Mouse (Mus musculus): ENCODE data around the gene Stpg1. TPM values are rescaled to one million over a fixed set of nuclear protein-coding genes. Genes with fewer than 3 reads are reported as not detected.
A peak's percentile ranks its signal among the peaks of the same experiment; 100 is the strongest.

Stpg1 gene
- polyA plus RNA-seq, 1 experiment from 2014 or later = 0.34 TPM

DNA sequence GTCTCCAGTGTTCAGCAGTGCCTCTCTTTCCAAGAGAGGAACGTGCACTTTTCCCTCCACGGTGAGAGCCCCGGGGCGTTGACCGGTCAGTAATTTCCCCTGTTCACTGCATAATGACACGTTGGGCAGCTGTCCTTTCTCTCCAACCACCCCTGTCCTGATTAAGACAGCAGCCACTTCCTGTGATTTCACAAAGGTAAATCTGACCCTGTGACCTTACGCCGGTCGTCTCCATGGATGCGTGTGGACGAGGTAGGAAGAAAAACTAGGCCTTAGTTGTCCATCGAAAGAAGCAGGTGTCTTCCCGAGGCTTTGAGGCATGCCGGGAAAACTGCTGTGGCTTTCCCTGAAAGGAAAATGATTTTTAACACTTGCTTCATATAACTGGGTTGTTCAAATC is 20.3 kb downstream of the Stpg1 start:
- Histone ChIP-seq H3K4me1 (replicated peaks) (no peaks in the 10 kb centered on the region), H3K4me3 (no peak overlapping the region), H3K9ac (no peak overlapping the region), H3K4me2 (no peak overlapping the region), H3K9me3 (no peaks in the 10 kb centered on the region), H3K27ac (replicated peaks) (no peak overlapping the region), H3K36me3 (no peaks in the 10 kb centered on the region), H3K27me3 (no peaks in the 10 kb centered on the region)
- no peak for ATAC-seq (ENCODE audit: low FRiP score, low read depth)
- WGBS = 67% methylated on average over 14 of the region's 14 CpGs

- H3K9me3 ChIP-seq = no peaks in the 10 kb centered on the region
- no peak overlapping the region for H3K4me3 ChIP-seq
- no peaks in the 10 kb centered on the region for H3K27me3 ChIP-seq
- 52% methylated on average over 15 of the region's 15 CpGs for WGBS
- H3K27ac ChIP-seq (replicated peaks) = no peak overlapping the region
- no peaks in the 10 kb centered on the region for H3K4me1 ChIP-seq (replicated peaks)
- no peak overlapping the region for H3K9ac ChIP-seq
- ATAC-seq (ENCODE audit: low FRiP score, low read depth) = no peak
- no peaks in the 10 kb centered on the region for H3K36me3 ChIP-seq
- no peak overlapping the region for H3K4me2 ChIP-seq
These were observed 22.0 kb downstream of the Stpg1 start for GRCm38 (mm10) chr4:135516351-135517316.

GRCm38 (mm10) chr4:135518135-135518534 is 23.5 kb downstream of the Stpg1 start:
- no peak for ATAC-seq (ENCODE audit: low FRiP score, low read depth)
- H3K4me1 ChIP-seq (replicated peaks) = no peaks in the 10 kb centered on the region
- WGBS = 85% methylated on average over 12 of the region's 12 CpGs
- H3K36me3 ChIP-seq = no peaks in the 10 kb centered on the region
- 0 out of 2 replicates have a peak, but pooled peaks cover 4% of the 10 kb centered on the region for H3K27me3 ChIP-seq
- H3K9ac ChIP-seq = no peak overlapping the region
- H3K4me3 ChIP-seq = no peak overlapping the region
- H3K9me3 ChIP-seq = no peaks in the 10 kb centered on the region
- no peak overlapping the region for H3K4me2 ChIP-seq
- no peak overlapping the region for H3K27ac ChIP-seq (replicated peaks)

DNA sequence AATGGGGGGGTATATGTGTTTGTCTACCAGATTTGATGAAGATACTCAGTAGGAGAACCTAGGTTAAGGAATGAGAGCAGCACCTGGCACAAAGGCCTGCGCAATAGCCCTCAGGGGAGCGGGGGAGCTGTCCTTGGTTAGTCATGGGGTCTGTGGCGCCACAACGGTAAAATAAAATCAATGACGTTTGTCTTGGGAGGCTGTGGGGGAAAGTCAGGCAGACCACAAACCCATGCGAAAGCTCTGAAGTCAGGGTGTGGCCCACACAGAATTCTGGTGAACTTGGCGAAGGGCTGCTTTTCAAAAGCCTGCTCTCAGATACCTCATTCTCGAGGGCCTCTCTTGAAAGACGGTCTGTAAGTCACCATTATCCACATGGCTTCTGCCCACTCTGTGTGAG is 25.8 kb downstream of the Stpg1 start:
- no peak for ATAC-seq (ENCODE audit: low FRiP score, low read depth)
- no peaks in the 10 kb centered on the region for H3K9me3 ChIP-seq
- H3K9ac ChIP-seq = no peak overlapping the region
- no peaks in the 10 kb centered on the region for H3K36me3 ChIP-seq
- H3K4me1 ChIP-seq (replicated peaks) = peaks cover 15% of the 10 kb centered on the region
- no peak overlapping the region for H3K27ac ChIP-seq (replicated peaks)
- H3K4me3 ChIP-seq = no peak overlapping the region
- H3K27me3 ChIP-seq = peaks cover 6% of the 10 kb centered on the region; the same call in 1 of the 2 replicates
- 79% methylated on average over 9 of the region's 9 CpGs for WGBS
- no peak overlapping the region for H3K4me2 ChIP-seq

DNA sequence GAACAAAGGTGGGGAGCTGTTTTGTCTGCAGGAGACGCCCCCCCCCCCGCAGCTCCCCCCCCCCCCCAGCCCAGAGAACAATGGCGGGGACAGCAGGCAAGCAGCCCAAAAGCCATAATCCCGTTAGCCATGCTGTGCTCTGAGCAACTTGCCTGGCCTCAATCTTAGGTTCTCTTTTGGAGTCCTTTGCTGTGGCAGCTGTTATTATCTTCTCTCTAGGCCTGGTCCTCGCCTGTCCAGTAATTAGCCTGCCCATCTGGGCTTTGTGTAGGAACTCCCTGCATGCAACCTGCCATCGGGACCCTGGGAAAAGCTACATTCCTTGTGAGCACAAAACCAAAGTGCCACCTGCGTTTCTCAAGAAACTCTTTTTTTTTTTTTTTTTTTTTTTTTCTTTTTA is 29.3 kb downstream of the Stpg1 start:
- ATAC-seq (ENCODE audit: low FRiP score, low read depth) = 0 out of 2 replicates have a peak, but pooled peaks have one; percentile 34
- WGBS = 1% methylated on average over 6 of the region's 7 CpGs
- H3K9ac ChIP-seq = no peak overlapping the region
- no peaks in the 10 kb centered on the region for H3K36me3 ChIP-seq
- no peak overlapping the region for H3K4me2 ChIP-seq
- no peak overlapping the region for H3K4me3 ChIP-seq
- H3K9me3 ChIP-seq = no peaks in the 10 kb centered on the region
- H3K4me1 ChIP-seq (replicated peaks) = peaks cover 24% of the 10 kb centered on the region
- H3K27me3 ChIP-seq = peaks cover 13% of the 10 kb centered on the region; the same call in 1 of the 2 replicates
- no peak overlapping the region for H3K27ac ChIP-seq (replicated peaks)

DNA sequence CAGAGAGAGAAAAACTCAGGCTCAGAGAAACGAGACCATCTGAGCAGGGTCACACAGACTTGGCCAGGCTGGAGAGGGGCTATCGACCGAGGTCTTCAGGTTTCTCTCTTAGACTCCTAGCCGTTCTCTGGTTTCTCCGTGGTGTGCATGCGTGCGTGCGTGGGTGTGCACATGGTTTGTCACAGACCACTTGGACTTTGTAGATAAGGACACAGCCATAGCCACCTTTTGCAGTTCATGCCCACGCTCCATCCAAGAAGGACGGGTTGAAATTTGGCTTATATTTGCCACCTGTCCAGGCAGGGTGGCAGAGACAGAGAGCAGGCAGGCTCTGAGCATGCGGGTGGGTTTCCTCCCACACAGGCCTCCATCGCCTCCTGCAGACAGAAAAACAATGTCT is 30.5 kb downstream of the Stpg1 start:
- H3K9ac ChIP-seq = no peak overlapping the region
- 74% methylated on average over 12 of the region's 12 CpGs for WGBS
- H3K4me1 ChIP-seq (replicated peaks) = peaks cover 24% of the 10 kb centered on the region
- peaks cover 13% of the 10 kb centered on the region; the same call in 1 of the 2 replicates for H3K27me3 ChIP-seq
- H3K9me3 ChIP-seq = no peaks in the 10 kb centered on the region
- no peak overlapping the region for H3K4me2 ChIP-seq
- no peaks in the 10 kb centered on the region for H3K36me3 ChIP-seq
- no peak overlapping the region for H3K27ac ChIP-seq (replicated peaks)
- ATAC-seq (ENCODE audit: low FRiP score, low read depth) = no peak
- H3K4me3 ChIP-seq = no peak overlapping the region

DNA sequence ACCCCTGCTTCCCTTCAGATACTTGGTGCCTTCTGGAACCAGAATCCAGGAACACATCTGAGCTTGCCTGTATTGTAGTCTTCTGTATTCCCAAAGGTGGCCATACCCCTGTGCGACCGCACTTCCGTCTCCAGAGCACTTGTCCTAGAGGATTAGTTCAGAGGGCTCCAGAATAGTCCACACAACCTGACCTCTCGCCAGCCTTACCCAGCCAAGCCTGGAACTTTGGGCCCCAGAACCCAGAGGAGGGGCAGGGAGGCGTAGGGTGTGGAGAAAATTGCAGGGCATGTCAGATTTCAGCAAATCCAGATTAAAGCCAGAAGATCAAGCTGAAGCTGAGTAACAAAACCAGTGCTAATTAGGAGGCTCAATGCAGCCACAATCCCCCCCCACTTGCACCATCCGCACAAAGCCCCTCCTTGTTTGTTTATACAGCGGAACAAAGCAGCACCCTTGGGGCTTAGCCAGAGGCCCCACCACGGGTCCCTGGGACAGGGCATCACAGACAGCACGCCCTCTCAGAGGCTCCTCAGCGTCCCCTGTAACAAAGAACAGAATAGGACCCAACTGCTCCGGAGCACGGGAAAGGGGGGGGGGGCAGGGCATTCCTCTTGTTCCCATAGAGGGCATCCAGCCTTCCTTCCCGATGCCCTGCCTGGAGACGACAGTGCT is 31.6 kb downstream of the Stpg1 start:
- Histone ChIP-seq H3K9me3 (no peaks in the 10 kb centered on the region), H3K27me3 (peaks cover 13% of the 10 kb centered on the region; the same call in 1 of the 2 replicates), H3K4me3 (no peak overlapping the region), H3K4me1 (replicated peaks) (peaks cover 24% of the 10 kb centered on the region), H3K27ac (replicated peaks) (no peak overlapping the region), H3K9ac (no peak overlapping the region), H3K4me2 (peak overlapping the region; percentile 32), H3K36me3 (no peaks in the 10 kb centered on the region)
- 17% methylated on average over 14 of the region's 14 CpGs for WGBS
- 0 out of 2 replicates have a peak, but pooled peaks have one; percentile 69 for ATAC-seq (ENCODE audit: low FRiP score, low read depth)

DNA sequence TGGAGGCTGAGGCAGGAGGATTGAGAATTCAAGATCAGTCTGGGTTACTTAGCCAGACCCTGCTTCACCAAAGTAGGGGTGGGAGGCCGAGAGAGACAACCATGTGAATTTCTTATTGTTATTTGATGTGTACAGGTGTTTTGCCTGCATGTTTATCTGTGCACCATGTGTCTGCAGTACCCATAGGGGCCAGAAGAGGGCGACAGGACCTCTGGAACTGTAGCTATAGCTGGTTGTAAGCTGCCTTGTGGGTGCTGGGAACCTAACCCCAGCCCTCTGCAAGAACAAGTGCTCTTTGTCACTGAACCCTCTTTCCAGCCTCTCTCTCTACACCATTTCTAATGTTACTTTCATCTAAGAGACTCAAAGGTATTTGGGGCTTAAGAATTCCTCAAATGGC is 35.7 kb downstream of the Stpg1 start:
- no peak for ATAC-seq (ENCODE audit: low FRiP score, low read depth)
- 65% methylated on average over 2 of the region's 2 CpGs for WGBS
- Histone ChIP-seq H3K4me3 (no peak overlapping the region), H3K9me3 (no peaks in the 10 kb centered on the region), H3K27ac (replicated peaks) (no peak overlapping the region), H3K9ac (no peak overlapping the region), H3K27me3 (peaks cover 8% of the 10 kb centered on the region; the same call in 1 of the 2 replicates), H3K36me3 (no peaks in the 10 kb centered on the region), H3K4me2 (no peak overlapping the region), H3K4me1 (replicated peaks) (peaks cover 9% of the 10 kb centered on the region)

DNA sequence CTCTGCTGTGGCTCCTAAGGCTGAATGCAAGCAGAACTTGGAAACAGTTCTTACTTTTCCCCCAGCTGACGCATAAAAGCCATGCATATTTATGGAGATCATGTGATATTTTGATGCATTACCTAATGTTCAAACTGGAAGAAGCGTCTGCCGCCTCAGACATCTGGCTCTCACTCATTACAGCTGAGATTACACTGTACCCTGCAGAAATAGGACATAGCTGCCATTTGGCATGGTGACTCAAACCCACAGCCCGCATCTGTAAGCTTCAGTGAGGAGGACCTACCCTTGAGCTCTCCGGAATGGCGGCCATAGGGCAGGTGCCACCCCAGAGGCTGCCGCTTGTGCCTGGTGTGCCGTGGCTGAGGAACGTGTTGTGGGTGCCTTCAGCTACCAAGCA is 36.6 kb downstream of the Stpg1 start:
- H3K27ac ChIP-seq (replicated peaks) = 0 out of 2 replicates have a peak overlapping the region, but pooled peaks have one; percentile 37
- no peaks in the 10 kb centered on the region for H3K9me3 ChIP-seq
- 76% methylated on average over 9 of the region's 9 CpGs for WGBS

GRCm38 (mm10) chr4:135531771-135532613 is 37.4 kb downstream of the Stpg1 start:
- Histone ChIP-seq H3K4me3 (no peak overlapping the region), H3K9me3 (no peaks in the 10 kb centered on the region), H3K9ac (no peak overlapping the region), H3K36me3 (no peaks in the 10 kb centered on the region), H3K27ac (replicated peaks) (0 out of 2 replicates have a peak overlapping the region, but pooled peaks have one; percentile 37), H3K4me2 (no peak overlapping the region), H3K4me1 (replicated peaks) (no peaks in the 10 kb centered on the region), H3K27me3 (no peaks in the 10 kb centered on the region)
- no peak for ATAC-seq (ENCODE audit: low FRiP score, low read depth)
- WGBS = 53% methylated on average over 9 of the region's 9 CpGs

More for the DNA sequence above, 36.6 kb downstream of the Stpg1 start:
- no peak overlapping the region for H3K4me2 ChIP-seq
- peaks cover 4% of the 10 kb centered on the region for H3K4me1 ChIP-seq (replicated peaks)
- H3K4me3 ChIP-seq = no peak overlapping the region
- no peak overlapping the region for H3K9ac ChIP-seq
- no peak for ATAC-seq (ENCODE audit: low FRiP score, low read depth)
- H3K27me3 ChIP-seq = no peaks in the 10 kb centered on the region
- H3K36me3 ChIP-seq = no peaks in the 10 kb centered on the region

DNA sequence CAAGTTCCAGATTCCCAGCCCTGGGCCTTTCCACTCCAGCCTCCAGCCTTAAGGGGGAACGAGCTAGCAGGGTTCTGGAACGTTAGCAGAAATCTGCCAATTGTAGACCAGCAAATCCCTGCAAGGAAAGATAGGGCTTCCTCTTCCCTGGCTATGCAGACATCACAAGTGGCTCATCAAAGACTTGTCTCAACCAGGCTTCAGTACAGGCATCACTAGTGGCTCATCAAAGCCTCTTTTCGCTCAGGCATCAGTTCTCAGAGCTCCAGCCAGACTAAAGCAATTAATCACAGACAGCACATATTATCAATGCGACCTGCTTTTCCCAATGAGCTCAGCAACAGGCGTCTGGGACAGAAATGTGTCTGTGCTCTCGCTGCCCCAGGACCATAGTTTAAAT is 38.4 kb downstream of the Stpg1 start:
- H3K4me3 ChIP-seq = no peak overlapping the region
- no peak overlapping the region for H3K9ac ChIP-seq
- no peaks in the 10 kb centered on the region for H3K27me3 ChIP-seq
- H3K4me1 ChIP-seq (replicated peaks) = no peaks in the 10 kb centered on the region
- no peak for ATAC-seq (ENCODE audit: low FRiP score, low read depth)
- H3K36me3 ChIP-seq = no peaks in the 10 kb centered on the region
- no peak overlapping the region for H3K4me2 ChIP-seq
- H3K27ac ChIP-seq (replicated peaks) = no peak overlapping the region
- WGBS = 71% methylated on average over 6 of the region's 6 CpGs
- no peaks in the 10 kb centered on the region for H3K9me3 ChIP-seq

All from hindbrain, embryonic 15.5 days (tissue).